Mouse (Mus musculus): ENCODE results near the gene Ccdc84. TPM values are rescaled to one million over a fixed set of nuclear protein-coding genes. Genes with fewer than 3 reads are reported as not detected.
"Not testable (repeated sequence)": the region's sequence is repeated elsewhere in the genome, so short reads cannot be mapped to it uniquely, and the experiment has no call there.

Ccdc84 gene
- polyA plus RNA-seq (2012; rRNA removed): 50.1 and 53.2 TPM in 2 replicates

GRCm38 (mm10) chr9:44418519-44419385, at the start of gene Ccdc84:
Ccdc84 (minus strand) TSS chr9:44418569.
- TF ChIP-seq CTCF (IDR thresholded peaks at IDR 0.05; ENCODE audit: borderline replicate concordance, insufficient read depth, low read depth, low read length): no peak
- no peak for TF ChIP-seq POLR2A (IDR thresholded peaks at IDR 0.05; ENCODE audit: borderline replicate concordance, insufficient read depth, low read length)
- Histone ChIP-seq H3K27me3 (ENCODE audit: control insufficient read depth, insufficient read depth, low read length) (no peaks in the 10 kb centered on the region), H3K4me3 (replicated peaks; ENCODE audit: insufficient read depth, low read depth, low read length) (peak within 1 kb of the TSS; percentile 99), H3K27ac (ENCODE audit: insufficient read depth, low read length) (peak within 1 kb of the TSS; percentile 90), H3K4me1 (ENCODE audit: control insufficient read depth, insufficient read depth, low read length) (no peaks in the 10 kb centered on the region)
- DNase-seq: peak; percentile 20 to 60
- 59% methylated on average over 14 of the region's 14 CpGs for WGBS

DNA sequence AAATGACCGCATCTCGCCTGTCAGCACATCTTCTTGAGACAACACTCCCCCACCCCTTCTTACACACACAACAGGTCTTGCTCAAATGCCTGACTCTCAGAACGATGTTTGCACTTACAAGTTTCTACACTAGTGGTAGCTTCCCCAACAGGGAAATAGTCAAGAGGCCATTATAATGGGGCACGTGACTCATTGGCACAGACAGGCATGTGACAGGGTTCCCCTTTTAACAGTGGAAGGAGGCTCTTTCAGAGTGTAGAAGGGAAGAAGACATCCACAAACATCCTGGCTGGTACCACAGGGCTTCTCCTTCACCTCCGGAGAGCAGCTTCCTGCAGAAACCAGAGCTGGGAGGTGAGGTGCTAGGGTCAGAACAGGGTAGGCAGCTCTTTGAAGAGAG, 43.6 kb upstream of the Ccdc84 start:
- no peak for DNase-seq
- H3K27me3 ChIP-seq (ENCODE audit: control insufficient read depth, insufficient read depth, low read length): no peaks in the 10 kb centered on the region
- WGBS: 88% methylated on average over 5 of the region's 5 CpGs
- H3K27ac ChIP-seq (ENCODE audit: insufficient read depth, low read length): no peak overlapping the region
- TF ChIP-seq POLR2A (IDR thresholded peaks at IDR 0.05; ENCODE audit: borderline replicate concordance, insufficient read depth, low read length) (no peak), CTCF (IDR thresholded peaks at IDR 0.05; ENCODE audit: borderline replicate concordance, insufficient read depth, low read depth, low read length) (no peak)
- no peaks in the 10 kb centered on the region for H3K4me1 ChIP-seq (ENCODE audit: control insufficient read depth, insufficient read depth, low read length)
- H3K4me3 ChIP-seq (replicated peaks; ENCODE audit: insufficient read depth, low read depth, low read length): no peak overlapping the region

DNA sequence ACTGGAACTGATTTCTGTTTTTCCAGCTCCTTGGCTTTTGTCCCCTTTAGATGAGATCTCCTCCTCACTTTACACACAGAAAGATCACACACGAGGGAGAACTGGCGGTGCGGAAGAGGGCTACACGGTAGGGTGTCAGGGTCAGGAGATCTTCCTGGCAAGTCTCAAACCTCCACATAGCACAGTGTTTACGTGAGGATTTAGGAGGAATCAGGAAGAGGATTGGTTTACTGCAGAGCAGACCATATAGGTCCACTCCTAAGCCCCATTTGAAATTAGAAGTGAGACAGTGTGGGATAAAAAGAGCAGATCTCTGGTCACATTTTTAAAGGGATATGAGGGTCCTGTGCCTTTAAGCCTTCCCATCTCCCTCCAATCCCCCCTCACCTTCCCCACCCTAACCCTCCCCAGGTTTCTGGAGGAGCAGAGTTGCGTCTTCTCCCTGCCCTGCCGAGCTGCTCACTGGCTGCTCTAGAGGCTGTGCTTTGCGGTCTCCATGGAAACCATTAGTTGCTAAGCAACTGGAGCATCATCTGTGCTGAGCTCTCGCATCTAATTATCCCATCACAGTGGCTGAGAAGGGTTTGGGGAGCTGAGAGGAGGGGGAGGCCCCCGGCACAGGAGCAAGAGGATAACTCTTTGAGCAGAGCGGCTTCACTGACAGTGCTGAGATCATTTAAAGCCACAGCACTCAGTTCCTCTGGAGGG, 38.8 kb upstream of the Ccdc84 start:
- 12% methylated on average over 11 of the region's 11 CpGs for WGBS
- DNase-seq: peak; percentile 40 to 71
- H3K27me3 ChIP-seq (ENCODE audit: control insufficient read depth, insufficient read depth, low read length): no peaks in the 10 kb centered on the region
- no peaks in the 10 kb centered on the region for H3K4me1 ChIP-seq (ENCODE audit: control insufficient read depth, insufficient read depth, low read length)
- H3K4me3 ChIP-seq (replicated peaks; ENCODE audit: insufficient read depth, low read depth, low read length): no peak overlapping the region
- H3K27ac ChIP-seq (ENCODE audit: insufficient read depth, low read length): no peak overlapping the region
- no peak for TF ChIP-seq POLR2A (IDR thresholded peaks at IDR 0.05; ENCODE audit: borderline replicate concordance, insufficient read depth, low read length)
- no peak for TF ChIP-seq CTCF (IDR thresholded peaks at IDR 0.05; ENCODE audit: borderline replicate concordance, insufficient read depth, low read depth, low read length)

DNA sequence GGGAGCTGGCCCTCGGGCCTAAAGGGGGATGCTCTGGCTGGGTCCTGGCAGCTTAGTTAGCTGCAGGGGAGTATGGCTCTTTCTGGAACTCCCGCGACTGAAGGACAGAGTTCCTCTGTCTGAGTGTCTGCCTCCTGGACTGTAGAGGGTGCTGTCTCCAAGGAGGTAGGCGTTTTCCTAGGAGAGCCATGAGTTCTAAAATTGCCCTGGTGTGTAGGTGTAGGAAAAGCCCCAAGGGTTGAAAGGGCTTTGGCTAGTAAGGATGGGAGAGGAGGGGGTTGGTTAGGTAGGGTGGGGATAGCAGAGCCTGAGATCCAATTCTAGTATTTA, 36.5 kb upstream of the Ccdc84 start, which contains the start of gene Upk2:
Upk2 (minus strand) TSS at position 86 of the 330 bp plus-strand sequence.
- TF ChIP-seq POLR2A (IDR thresholded peaks at IDR 0.05; ENCODE audit: borderline replicate concordance, insufficient read depth, low read length) (no peak), CTCF (IDR thresholded peaks at IDR 0.05; ENCODE audit: borderline replicate concordance, insufficient read depth, low read depth, low read length) (peak; percentile 23; the same call in 1 of the 2 replicates)
- Histone ChIP-seq H3K4me3 (replicated peaks; ENCODE audit: insufficient read depth, low read depth, low read length) (no peak within 1 kb of the TSS), H3K27ac (ENCODE audit: insufficient read depth, low read length) (no peak within 1 kb of the TSS), H3K27me3 (ENCODE audit: control insufficient read depth, insufficient read depth, low read length) (no peaks in the 10 kb centered on the region), H3K4me1 (ENCODE audit: control insufficient read depth, insufficient read depth, low read length) (no peaks in the 10 kb centered on the region)
- 47% methylated on average over 4 of the region's 4 CpGs for WGBS
- DNase-seq: no peak

DNA sequence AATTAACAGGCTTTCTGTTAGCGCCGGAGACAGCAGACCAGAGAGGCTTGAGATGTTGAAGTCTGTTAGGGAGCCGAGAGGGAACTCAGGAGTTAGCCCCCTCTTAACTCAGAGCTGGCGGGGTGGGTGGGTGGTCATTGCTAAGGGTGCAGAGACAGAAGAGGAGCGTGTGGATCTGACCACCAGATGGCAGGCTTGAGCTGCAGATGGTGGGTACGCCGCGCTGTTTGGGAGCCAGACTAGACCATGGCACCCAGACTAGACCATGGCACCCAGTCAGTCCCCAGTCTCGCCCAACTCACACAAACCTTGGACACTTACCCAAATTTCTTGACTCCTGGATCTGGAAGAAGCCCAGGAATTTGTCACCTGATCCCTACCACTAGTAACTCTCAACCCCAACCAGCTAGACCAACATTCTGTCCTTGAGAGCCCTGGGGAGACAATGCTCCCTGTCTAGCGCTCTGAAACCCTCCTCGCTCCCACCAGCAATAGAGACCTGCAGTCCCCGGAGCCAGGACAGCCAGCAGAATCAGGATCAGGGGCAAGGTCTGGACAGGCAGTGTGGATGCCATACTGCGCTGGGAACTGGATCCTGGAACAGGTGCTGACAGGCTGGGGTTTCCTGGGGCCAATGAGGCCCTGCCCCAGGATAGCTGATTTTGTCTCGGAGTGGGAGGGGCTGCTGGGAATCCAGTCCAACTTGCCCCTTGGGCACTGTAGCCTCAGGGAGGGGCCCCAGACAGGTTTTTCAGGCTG, 35.9 kb upstream of the Ccdc84 start:
- Histone ChIP-seq H3K27me3 (ENCODE audit: control insufficient read depth, insufficient read depth, low read length) (no peaks in the 10 kb centered on the region), H3K4me3 (replicated peaks; ENCODE audit: insufficient read depth, low read depth, low read length) (no peak overlapping the region), H3K4me1 (ENCODE audit: control insufficient read depth, insufficient read depth, low read length) (no peaks in the 10 kb centered on the region), H3K27ac (ENCODE audit: insufficient read depth, low read length) (no peak overlapping the region)
- peak; percentile 75 to 88 for DNase-seq
- WGBS: 14% methylated on average over 14 of the region's 14 CpGs
- TF ChIP-seq CTCF (IDR thresholded peaks at IDR 0.05; ENCODE audit: borderline replicate concordance, insufficient read depth, low read depth, low read length): peak; percentile 99
- no peak for TF ChIP-seq POLR2A (IDR thresholded peaks at IDR 0.05; ENCODE audit: borderline replicate concordance, insufficient read depth, low read length)

GRCm38 (mm10) chr9:44450387-44450786, 32.0 kb upstream of the Ccdc84 start:
- H3K4me1 ChIP-seq (ENCODE audit: control insufficient read depth, insufficient read depth, low read length): no peaks in the 10 kb centered on the region
- TF ChIP-seq POLR2A (IDR thresholded peaks at IDR 0.05; ENCODE audit: borderline replicate concordance, insufficient read depth, low read length): no peak
- no peak for TF ChIP-seq CTCF (IDR thresholded peaks at IDR 0.05; ENCODE audit: borderline replicate concordance, insufficient read depth, low read depth, low read length)
- no peak overlapping the region for H3K4me3 ChIP-seq (replicated peaks; ENCODE audit: insufficient read depth, low read depth, low read length)
- no peak for DNase-seq
- H3K27ac ChIP-seq (ENCODE audit: insufficient read depth, low read length): no peak overlapping the region
- H3K27me3 ChIP-seq (ENCODE audit: control insufficient read depth, insufficient read depth, low read length): no peaks in the 10 kb centered on the region

DNA sequence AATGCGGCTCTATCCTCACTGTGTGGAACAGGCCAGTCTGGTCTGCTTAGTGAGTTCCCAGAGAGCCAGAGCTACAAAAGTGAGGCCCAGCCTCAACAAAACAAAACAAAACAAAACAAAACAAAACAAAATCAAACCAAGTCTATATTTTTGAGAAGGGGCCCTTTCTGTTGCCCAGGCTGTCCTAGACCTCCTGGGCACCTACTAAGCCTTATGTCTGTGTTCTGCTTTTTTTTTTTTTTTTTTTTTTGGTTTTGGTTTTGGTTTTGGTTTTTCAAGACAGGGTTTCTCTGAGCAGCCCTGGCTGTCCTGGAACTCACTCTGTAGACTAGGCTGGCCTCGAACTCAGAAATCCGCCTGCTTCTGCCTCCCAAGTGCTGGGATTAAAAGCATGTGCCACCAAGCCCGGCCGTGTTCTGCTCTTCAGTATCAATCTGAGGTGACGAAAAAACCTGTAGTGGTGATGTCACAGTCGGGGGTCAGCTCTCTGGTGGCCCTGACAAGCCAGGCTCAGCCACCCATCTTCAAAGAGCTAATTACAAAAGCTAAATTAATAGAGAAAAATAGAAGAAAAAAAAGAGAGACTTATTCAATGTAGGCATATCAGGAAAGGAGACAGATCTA, 26.1 kb upstream of the Ccdc84 start:
- 86% methylated on average over 7 of the region's 7 CpGs for WGBS
- not testable (repeated sequence) for H3K4me3 ChIP-seq (replicated peaks; ENCODE audit: insufficient read depth, low read depth, low read length); H3K27me3 ChIP-seq (ENCODE audit: control insufficient read depth, insufficient read depth, low read length); DNase-seq; H3K4me1 ChIP-seq (ENCODE audit: control insufficient read depth, insufficient read depth, low read length); H3K27ac ChIP-seq (ENCODE audit: insufficient read depth, low read length)

All from cerebellum, adult 2 months (tissue).